Mouse (Mus musculus): ENCODE measurements around the gene Ppp1r14b.

The Ppp1r14b gene

DNA sequence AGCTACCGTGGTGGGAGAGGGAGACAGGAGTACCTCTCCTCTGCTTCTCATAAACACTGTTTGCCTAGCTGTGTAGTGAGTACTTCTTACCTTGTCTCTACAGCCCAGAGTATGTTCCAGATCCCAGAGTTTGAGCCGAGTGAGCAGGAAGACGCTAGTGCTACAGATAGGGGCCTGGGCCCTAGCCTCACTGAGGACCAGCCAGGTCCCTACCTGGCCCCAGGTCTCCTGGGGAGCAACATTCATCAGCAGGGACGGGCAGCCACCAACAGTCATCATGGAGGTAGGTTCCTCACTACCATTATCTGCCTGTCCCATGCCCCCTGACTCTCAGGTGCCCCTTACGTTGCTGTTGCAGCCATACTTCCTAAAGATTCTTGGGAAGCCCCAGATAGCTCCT lies 32.0 kb upstream of the Ppp1r14b start:
- DNase-seq (ENCODE audit: low read depth, low spot score), result no peak

- no peak for DNase-seq (ENCODE audit: low read depth, low spot score)
These were observed 31.1 kb upstream of the Ppp1r14b start for GRCm38 (mm10) chr19:6943709-6944108.

- no peak for DNase-seq (ENCODE audit: low read depth, low spot score)
These were observed 27.0 kb upstream of the Ppp1r14b start for GRCm38 (mm10) chr19:6947742-6948141.

- DNase-seq (ENCODE audit: low read depth, low spot score), result no peak
These were observed 26.6 kb upstream of the Ppp1r14b start for GRCm38 (mm10) chr19:6948186-6948585.

GRCm38 (mm10) chr19:6949532-6949931 lies 25.2 kb upstream of the Ppp1r14b start:
- no peak for DNase-seq (ENCODE audit: low read depth, low spot score)

- no peak for DNase-seq (ENCODE audit: low read depth, low spot score)
These were observed 24.8 kb upstream of the Ppp1r14b start for GRCm38 (mm10) chr19:6949951-6950350.

- DNase-seq (ENCODE audit: low read depth, low spot score), result no peak
These were observed 24.1 kb upstream of the Ppp1r14b start for GRCm38 (mm10) chr19:6950613-6951153.

GRCm38 (mm10) chr19:6951381-6951968 lies 23.3 kb upstream of the Ppp1r14b start:
- DNase-seq (ENCODE audit: low read depth, low spot score), result peak; percentile 88

DNA sequence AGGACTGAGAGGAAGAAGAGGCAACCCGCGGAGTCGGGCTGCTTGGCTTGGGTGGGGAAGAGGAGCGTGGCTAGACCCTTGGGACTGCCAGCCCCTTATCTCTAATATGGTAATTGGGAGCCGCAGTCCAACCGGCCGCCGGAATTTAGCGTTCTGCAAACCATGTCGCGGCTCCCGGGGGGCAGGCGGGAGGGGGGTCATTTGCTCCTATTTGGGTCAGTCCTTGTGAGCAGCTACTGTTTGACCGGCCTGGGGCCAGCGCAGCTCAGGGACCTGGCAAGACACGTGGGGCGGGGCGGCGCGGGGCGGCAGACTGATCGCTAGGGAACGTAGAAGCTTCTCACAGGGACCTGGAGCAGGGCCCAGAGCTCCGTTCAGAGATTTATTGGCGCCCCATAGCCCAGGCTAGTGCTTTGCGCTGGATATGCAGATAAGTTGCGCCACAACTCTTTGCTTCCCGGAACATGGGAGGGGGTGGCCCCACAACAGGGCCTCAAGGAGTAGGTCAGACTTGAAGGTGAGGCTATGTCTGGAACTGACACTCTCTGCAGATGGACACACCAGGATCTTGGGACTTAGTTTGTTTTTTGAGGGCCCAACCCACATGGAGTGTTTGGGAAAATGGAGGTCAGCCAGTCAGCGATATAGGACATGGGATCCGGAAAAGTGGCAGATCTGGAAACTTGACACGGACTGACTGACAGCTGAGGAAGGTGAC lies 22.6 kb upstream of the Ppp1r14b start:
- peak; percentile 39 for DNase-seq (ENCODE audit: low read depth, low spot score)

DNA sequence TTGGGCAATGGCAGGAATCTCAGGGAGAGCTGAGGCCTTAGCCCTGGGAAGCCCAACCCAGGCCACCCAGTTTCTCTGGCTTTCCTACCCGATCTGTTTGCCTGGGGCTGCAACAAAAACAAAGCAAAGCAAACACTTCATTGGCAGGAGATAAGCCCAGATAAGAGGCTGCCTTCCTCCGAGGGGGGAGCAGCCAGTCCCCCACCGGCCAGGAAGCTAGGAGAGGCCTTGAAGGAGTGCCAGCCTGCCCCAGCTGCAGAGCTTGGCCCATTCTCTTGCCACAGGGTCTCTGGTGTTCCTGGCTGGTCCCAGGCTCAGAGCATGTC lies 22.1 kb upstream of the Ppp1r14b start:
- no peak for DNase-seq (ENCODE audit: low read depth, low spot score)

GRCm38 (mm10) chr19:6954046-6954445 lies 20.7 kb upstream of the Ppp1r14b start:
- DNase-seq (ENCODE audit: low read depth, low spot score), result no peak

- no peak for DNase-seq (ENCODE audit: low read depth, low spot score)
These were observed 19.3 kb upstream of the Ppp1r14b start for GRCm38 (mm10) chr19:6955424-6955823.

DNA sequence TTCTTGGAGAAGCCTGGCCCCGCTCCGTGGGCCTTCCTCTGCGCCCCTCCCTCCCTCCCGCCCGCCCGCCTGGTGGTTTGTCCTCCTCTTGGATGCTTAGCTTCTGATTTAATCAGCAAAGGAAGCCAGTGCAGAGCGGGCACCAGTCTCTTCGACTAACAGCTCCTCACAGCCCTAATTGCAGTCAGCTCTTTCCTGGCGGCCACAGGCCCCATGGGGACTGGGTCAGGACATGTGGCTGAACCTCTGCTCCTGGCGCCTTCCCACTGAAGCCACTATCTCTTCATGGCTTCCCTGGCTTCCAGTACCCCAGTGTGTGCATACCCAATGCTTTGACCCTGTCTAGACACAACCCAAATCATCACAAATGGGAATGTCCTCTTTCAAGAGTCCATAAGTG lies 18.3 kb upstream of the Ppp1r14b start:
- DNase-seq (ENCODE audit: low read depth, low spot score), result no peak

- no peak for DNase-seq (ENCODE audit: low read depth, low spot score)
These were observed 6.1 kb upstream of the Ppp1r14b start for GRCm38 (mm10) chr19:6968491-6969271.

- DNase-seq (ENCODE audit: low read depth, low spot score), result no peak
These were observed 5.5 kb upstream of the Ppp1r14b start for GRCm38 (mm10) chr19:6969291-6969664.

GRCm38 (mm10) chr19:6969665-6970381 lies 4.9 kb upstream of the Ppp1r14b start:
- no peak for DNase-seq (ENCODE audit: low read depth, low spot score)

DNA sequence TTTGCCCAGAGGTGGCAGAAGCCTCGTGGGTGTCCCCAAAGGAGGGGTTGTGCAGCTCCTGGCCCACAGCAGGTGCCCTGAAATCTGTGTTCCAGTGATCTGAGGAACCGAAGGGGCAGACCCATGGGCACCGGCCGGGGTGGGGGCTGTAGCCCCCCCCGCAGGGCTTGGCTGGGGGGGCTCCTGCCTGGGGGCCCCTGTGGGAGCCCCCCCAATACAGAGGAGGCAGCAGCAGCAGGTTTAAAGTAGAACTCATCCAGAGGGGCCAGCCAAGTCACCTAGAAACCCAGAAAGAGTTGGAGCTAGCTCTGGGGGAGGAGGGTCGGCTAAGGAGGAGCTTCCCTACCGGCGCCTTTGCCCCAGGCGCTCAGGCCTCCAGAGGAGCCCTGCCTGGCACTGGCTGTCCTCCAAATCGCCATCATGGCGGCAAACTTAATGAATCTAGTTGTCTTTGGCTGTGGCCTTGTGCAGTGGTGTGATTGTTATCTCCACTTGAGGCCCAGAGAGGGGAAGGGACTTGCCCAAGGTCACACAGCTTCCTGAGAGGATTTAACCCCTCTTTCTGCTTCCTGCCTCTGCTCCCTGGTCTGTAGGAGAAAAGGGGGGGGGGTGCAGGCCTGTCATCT lies 4.2 kb upstream of the Ppp1r14b start:
- no peak for DNase-seq (ENCODE audit: low read depth, low spot score)

DNA sequence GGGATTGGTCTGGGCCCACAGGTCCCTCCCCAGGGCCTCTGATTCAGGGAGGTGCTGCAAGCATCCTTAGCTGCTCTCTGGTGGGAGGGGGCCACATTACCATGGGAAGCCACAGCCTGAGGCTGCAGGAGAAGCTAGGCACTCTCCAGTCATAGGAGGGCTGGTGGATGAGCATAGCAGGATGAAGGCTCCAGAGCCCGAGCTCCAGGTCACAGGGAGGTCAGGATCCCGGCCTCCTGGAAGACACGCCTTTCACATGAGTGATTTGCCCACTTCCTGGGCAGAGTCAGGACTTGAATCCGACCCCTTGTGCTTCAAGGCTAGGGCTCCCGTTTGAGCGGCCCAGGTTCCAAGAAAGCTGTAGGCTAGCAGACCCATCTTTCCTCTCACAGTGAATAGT lies 3.1 kb upstream of the Ppp1r14b start:
- no peak for DNase-seq (ENCODE audit: low read depth, low spot score)

DNA sequence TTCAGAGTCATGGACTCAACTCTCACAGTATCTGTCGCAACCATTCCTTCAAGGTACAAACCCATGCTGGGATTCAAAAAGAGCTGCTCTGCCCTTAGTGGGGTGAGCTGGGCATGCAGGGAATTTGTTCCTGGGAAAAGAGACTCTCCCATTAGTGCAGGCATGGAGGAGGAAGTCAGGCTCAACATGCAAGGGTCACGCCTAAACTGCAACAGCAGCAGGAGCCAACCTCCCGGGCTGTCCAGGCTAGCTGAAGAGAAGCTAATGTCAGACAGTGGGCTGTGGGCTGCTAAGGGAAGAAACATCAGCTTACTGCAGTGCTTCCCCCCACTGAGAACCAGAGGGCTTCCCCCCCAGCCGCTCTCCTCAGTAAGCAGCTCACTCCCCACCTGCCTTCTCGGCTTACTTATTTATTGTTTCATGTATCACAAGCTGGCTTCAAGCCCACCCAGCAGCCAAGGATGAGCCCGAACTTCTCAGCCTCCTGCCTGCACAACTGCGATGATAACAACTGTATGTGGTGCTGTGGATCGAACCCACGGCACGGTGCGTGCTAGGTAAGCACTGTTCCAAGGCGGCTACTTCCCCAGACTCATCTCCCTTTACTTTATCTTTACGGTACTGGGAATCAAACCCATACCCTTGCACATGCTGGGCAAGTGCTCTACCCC lies 2.4 kb upstream of the Ppp1r14b start:
- no peak for DNase-seq (ENCODE audit: low read depth, low spot score)

GRCm38 (mm10) chr19:6973581-6974190 lies 1.1 kb upstream of the Ppp1r14b start:
- DNase-seq (ENCODE audit: low read depth, low spot score), result no peak
